Mouse (Mus musculus): ENCODE measurements around the gene Entpd1. TPM values are rescaled to one million over a fixed set of nuclear protein-coding genes. Genes with fewer than 3 reads are reported as not detected.

Entpd1 gene
- polyA plus RNA-seq, 1 experiment from 2014 or later = 283 TPM

- Histone ChIP-seq H3K36me3 (ENCODE audit: inconsistent target) (peaks cover 9% of the 10 kb centered on the region; the same call in 1 of the 2 replicates), H3K27ac (peak overlapping the region; percentile 96), H3K4me3 (ENCODE audit: inconsistent target) (no peak overlapping the region), H3K79me2 (ENCODE audit: inconsistent target) (peaks cover 81% of the 10 kb centered on the region)
- WGBS (ENCODE audit: missing documents) = 90% methylated on average over 2 of the region's 2 CpGs
These were observed 50.6 kb downstream of the Entpd1 start for GRCm38 (mm10) chr19:40662727-40663126.

GRCm38 (mm10) chr19:40665778-40666177 is 53.6 kb downstream of the Entpd1 start:
- Histone ChIP-seq H3K4me3 (ENCODE audit: inconsistent target) (no peak overlapping the region), H3K79me2 (ENCODE audit: inconsistent target) (peaks cover 100% of the 10 kb centered on the region), H3K36me3 (ENCODE audit: inconsistent target) (peaks cover 33% of the 10 kb centered on the region; the same call in 1 of the 2 replicates), H3K27ac (no peak overlapping the region)
- 73% methylated on average over 7 of the region's 7 CpGs for WGBS (ENCODE audit: missing documents)

- H3K4me3 ChIP-seq (ENCODE audit: inconsistent target) = no peak overlapping the region
- no peak overlapping the region for H3K27ac ChIP-seq
- H3K36me3 ChIP-seq (ENCODE audit: inconsistent target) = peaks cover 34% of the 10 kb centered on the region; the same call in 1 of the 2 replicates
- 92% methylated on average over 5 of the region's 6 CpGs for WGBS (ENCODE audit: missing documents)
- peaks cover 100% of the 10 kb centered on the region for H3K79me2 ChIP-seq (ENCODE audit: inconsistent target)
These were observed 54.9 kb downstream of the Entpd1 start for GRCm38 (mm10) chr19:40667111-40667510.

- H3K79me2 ChIP-seq (ENCODE audit: inconsistent target) = peaks cover 90% of the 10 kb centered on the region
- H3K27ac ChIP-seq = no peak overlapping the region
- 82% methylated on average over 5 of the region's 5 CpGs for WGBS (ENCODE audit: missing documents)
- H3K4me3 ChIP-seq (ENCODE audit: inconsistent target) = no peak overlapping the region
- peaks cover 29% of the 10 kb centered on the region; the same call in 1 of the 2 replicates for H3K36me3 ChIP-seq (ENCODE audit: inconsistent target)
These were observed 63.2 kb downstream of the Entpd1 start for GRCm38 (mm10) chr19:40675329-40675728.

GRCm38 (mm10) chr19:40678087-40678486 is 65.9 kb downstream of the Entpd1 start:
- WGBS (ENCODE audit: missing documents) = 91% methylated on average over 6 of the region's 6 CpGs
- Histone ChIP-seq H3K27ac (peak overlapping the region; percentile 85), H3K4me3 (ENCODE audit: inconsistent target) (no peak overlapping the region), H3K36me3 (ENCODE audit: inconsistent target) (peaks cover 29% of the 10 kb centered on the region; the same call in 1 of the 2 replicates), H3K79me2 (ENCODE audit: inconsistent target) (peaks cover 90% of the 10 kb centered on the region)

- 6% methylated on average over 17 of the region's 17 CpGs for WGBS (ENCODE audit: missing documents)
- H3K4me3 ChIP-seq (ENCODE audit: inconsistent target) = no peak overlapping the region
- peaks cover 89% of the 10 kb centered on the region for H3K79me2 ChIP-seq (ENCODE audit: inconsistent target)
- H3K36me3 ChIP-seq (ENCODE audit: inconsistent target) = peaks cover 25% of the 10 kb centered on the region; the same call in 1 of the 2 replicates
- peak overlapping the region; percentile 85 for H3K27ac ChIP-seq
These were observed 66.6 kb downstream of the Entpd1 start for GRCm38 (mm10) chr19:40678532-40679307.

- peaks cover 82% of the 10 kb centered on the region for H3K79me2 ChIP-seq (ENCODE audit: inconsistent target)
- 66% methylated on average over 3 of the region's 3 CpGs for WGBS (ENCODE audit: missing documents)
- H3K36me3 ChIP-seq (ENCODE audit: inconsistent target) = peaks cover 22% of the 10 kb centered on the region; the same call in 1 of the 2 replicates
- H3K4me3 ChIP-seq (ENCODE audit: inconsistent target) = no peak overlapping the region
- H3K27ac ChIP-seq = peak overlapping the region; percentile 85
These were observed 67.5 kb downstream of the Entpd1 start for GRCm38 (mm10) chr19:40679632-40680031.

GRCm38 (mm10) chr19:40684124-40684523 is 72.0 kb downstream of the Entpd1 start:
- peaks cover 92% of the 10 kb centered on the region for H3K79me2 ChIP-seq (ENCODE audit: inconsistent target)
- H3K4me3 ChIP-seq (ENCODE audit: inconsistent target) = no peak overlapping the region
- peaks cover 23% of the 10 kb centered on the region; the same call in 1 of the 2 replicates for H3K36me3 ChIP-seq (ENCODE audit: inconsistent target)
- WGBS (ENCODE audit: missing documents) = 0% methylated on average over 1 of the region's 1 CpGs
- H3K27ac ChIP-seq = peak overlapping the region; percentile 46

- H3K4me3 ChIP-seq (ENCODE audit: inconsistent target) = no peak overlapping the region
- H3K36me3 ChIP-seq (ENCODE audit: inconsistent target) = peaks cover 27% of the 10 kb centered on the region; the same call in 1 of the 2 replicates
- WGBS (ENCODE audit: missing documents) = 73% methylated on average over 7 of the region's 7 CpGs
- H3K79me2 ChIP-seq (ENCODE audit: inconsistent target) = peaks cover 92% of the 10 kb centered on the region
- peak overlapping the region; percentile 46 for H3K27ac ChIP-seq
These were observed 72.4 kb downstream of the Entpd1 start for GRCm38 (mm10) chr19:40684566-40684965.

GRCm38 (mm10) chr19:40687291-40687927 is 75.2 kb downstream of the Entpd1 start:
- Histone ChIP-seq H3K4me3 (ENCODE audit: inconsistent target) (no peak overlapping the region), H3K36me3 (ENCODE audit: inconsistent target) (peaks cover 25% of the 10 kb centered on the region; the same call in 1 of the 2 replicates), H3K79me2 (ENCODE audit: inconsistent target) (peaks cover 92% of the 10 kb centered on the region; the same call in 1 of the 2 replicates), H3K27ac (no peak overlapping the region)
- 37% methylated on average over 4 of the region's 4 CpGs for WGBS (ENCODE audit: missing documents)

GRCm38 (mm10) chr19:40693201-40693600 is 81.0 kb downstream of the Entpd1 start:
- H3K36me3 ChIP-seq (ENCODE audit: inconsistent target) = peaks cover 25% of the 10 kb centered on the region; the same call in 1 of the 2 replicates
- peak overlapping the region; percentile 73 for H3K27ac ChIP-seq
- 26% methylated on average over 7 of the region's 7 CpGs for WGBS (ENCODE audit: missing documents)
- H3K79me2 ChIP-seq (ENCODE audit: inconsistent target) = peaks cover 86% of the 10 kb centered on the region; the same call in 1 of the 2 replicates
- H3K4me3 ChIP-seq (ENCODE audit: inconsistent target) = no peak overlapping the region

- Histone ChIP-seq H3K4me3 (ENCODE audit: inconsistent target) (no peak overlapping the region), H3K27ac (no peak overlapping the region), H3K36me3 (ENCODE audit: inconsistent target) (peaks cover 13% of the 10 kb centered on the region; the same call in 1 of the 2 replicates), H3K79me2 (ENCODE audit: inconsistent target) (peaks cover 86% of the 10 kb centered on the region; the same call in 1 of the 2 replicates)
- WGBS (ENCODE audit: missing documents) = 92% methylated on average over 6 of the region's 6 CpGs
These were observed 84.0 kb downstream of the Entpd1 start for GRCm38 (mm10) chr19:40696116-40696515.

- Histone ChIP-seq H3K36me3 (ENCODE audit: inconsistent target) (peaks cover 13% of the 10 kb centered on the region; the same call in 1 of the 2 replicates), H3K79me2 (ENCODE audit: inconsistent target) (peaks cover 92% of the 10 kb centered on the region; the same call in 1 of the 2 replicates), H3K4me3 (ENCODE audit: inconsistent target) (no peak overlapping the region), H3K27ac (no peak overlapping the region)
- 89% methylated on average over 10 of the region's 13 CpGs for WGBS (ENCODE audit: missing documents)
These were observed 86.1 kb downstream of the Entpd1 start for GRCm38 (mm10) chr19:40698103-40698853.

- Histone ChIP-seq H3K36me3 (ENCODE audit: inconsistent target) (peaks cover 13% of the 10 kb centered on the region; the same call in 1 of the 2 replicates), H3K4me3 (ENCODE audit: inconsistent target) (no peak overlapping the region), H3K79me2 (ENCODE audit: inconsistent target) (peaks cover 93% of the 10 kb centered on the region; the same call in 1 of the 2 replicates), H3K27ac (no peak overlapping the region)
- 96% methylated on average over 5 of the region's 5 CpGs for whole genome bisulfite sequencing (ENCODE audit: missing documents)
These were observed 87.7 kb downstream of the Entpd1 start for GRCm38 (mm10) chr19:40699816-40700215.
